Mouse (Mus musculus) intestine, embryonic 14.5 days (tissue): ENCODE measurements around the gene Papolb. TPM values are rescaled to one million over a fixed set of nuclear protein-coding genes. Genes with fewer than 3 reads are reported as not detected.

Experiments used
- ATAC-seq: fragments of 200-750 bp; cut with Nextera tagmentation; replicated peaks from 2 replicates; pipeline ENCODE4 v1.8.0; 2017; ENCODE audit warnings: low read depth, moderate number of reproducible peaks, moderate TSS enrichment, moderate library complexity; ENCODE audit not compliant: low FRiP score, low TSS enrichment
- DNase-seq: peaks from one replicate; pipeline ENCODE4 v3.0.0-alpha.2; 2018; ENCODE audit warnings: low spot score
- H3K27ac ChIP-seq: fragments of 300-500 bp; sonication (generic); 2 replicates; pipeline ENCODE4 v1.5.1; 2014; ENCODE audit warnings: low read depth, mild to moderate bottlenecking, control low read depth
- H3K27me3 ChIP-seq: fragments of 300-500 bp; sonication (generic); replicated peaks from 2 replicates; pipeline ENCODE4 v1.6.1; 2014; ENCODE audit warnings: low read length, control low read depth; ENCODE audit not compliant: control insufficient read depth, insufficient read depth
- H3K36me3 ChIP-seq: fragments of 300-500 bp; sonication (generic); 2 replicates; pipeline ENCODE4 v1.6.1; 2014; ENCODE audit warnings: low read length, control low read depth; ENCODE audit not compliant: control insufficient read depth, insufficient read depth
- H3K4me1 ChIP-seq: fragments of 300-500 bp; sonication (generic); replicated peaks from 2 replicates; pipeline ENCODE4 v1.6.1; 2014; ENCODE audit warnings: low read length, control low read depth, mixed read lengths; ENCODE audit not compliant: control insufficient read depth, insufficient read depth
- H3K4me2 ChIP-seq: fragments of 300-500 bp; sonication (generic); 2 replicates; pipeline ENCODE4 v1.6.1; 2014; ENCODE audit warnings: low read length
- H3K4me3 ChIP-seq: fragments of 300-500 bp; sonication (generic); 2 replicates; pipeline ENCODE4 v1.5.1; 2014; ENCODE audit warnings: low read depth, low read length, control low read depth, mixed read lengths
- H3K9ac ChIP-seq: fragments of 300-500 bp; sonication (generic); 2 replicates; pipeline ENCODE4 v1.6.1; 2014; ENCODE audit warnings: mild to moderate bottlenecking, low read length
- H3K9me3 ChIP-seq: fragments of 300-500 bp; sonication (generic); 2 replicates; pipeline ENCODE4 v1.6.1; 2016; ENCODE audit warnings: low read length, control low read depth; ENCODE audit not compliant: control insufficient read depth
- WGBS: fragments of 180-500 bp; shearing (Covaris S2); extraction: QIAGEN DNeasy Blood & Tissue Kit; methylation state at CpG from one replicate; pipeline ENCODE4 v1.1.7; 2014; 5-methylcytosine and 5-hydroxymethylcytosine counted together
- polyA plus RNA-seq: library from polyadenylated mRNA; unstranded; fragments of >200 nt; fragmentation: Nextera tagmentation; extraction: Ambion mirVana; gene quantifications from 2 replicates; pipeline ENCODE4 v1.2.1, GENCODE M21; 2014

The Papolb gene
- polyA plus RNA-seq, 1 experiment from 2014 or later, result 0.15 TPM

DNA sequence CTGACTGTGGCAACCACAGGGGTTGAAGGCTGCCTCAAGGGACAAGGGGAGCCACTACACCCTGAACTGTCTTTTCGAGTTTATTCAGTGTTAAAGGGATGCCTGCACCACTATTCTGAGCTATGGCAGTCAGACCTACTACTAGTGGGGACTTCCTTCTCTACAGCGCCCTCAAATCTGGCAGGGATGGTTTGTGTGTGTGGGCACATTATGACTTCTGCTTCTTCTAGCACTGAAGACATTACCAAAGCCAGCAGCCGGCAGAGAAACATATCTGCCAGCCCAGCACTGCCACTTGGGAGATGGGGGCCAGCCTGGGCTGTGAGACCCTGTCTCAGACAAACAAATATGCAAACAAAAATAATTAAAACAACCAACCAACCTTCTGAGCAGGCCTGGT lies 25.7 kb downstream of the Papolb start:
- H3K9ac ChIP-seq, result no peak overlapping the region
- ATAC-seq (no peak), DNase-seq (no peak)
- WGBS, result 83% methylated on average over 3 of the region's 3 CpGs
- H3K36me3 ChIP-seq, result no peaks in the 10 kb centered on the region
- H3K4me2 ChIP-seq, result no peak overlapping the region
- no peaks in the 10 kb centered on the region for H3K9me3 ChIP-seq
- H3K4me1 ChIP-seq, result peaks cover 14% of the 10 kb centered on the region
- H3K27me3 ChIP-seq, result no peaks in the 10 kb centered on the region
- no peak overlapping the region for H3K27ac ChIP-seq
- H3K4me3 ChIP-seq, result no peak overlapping the region

DNA sequence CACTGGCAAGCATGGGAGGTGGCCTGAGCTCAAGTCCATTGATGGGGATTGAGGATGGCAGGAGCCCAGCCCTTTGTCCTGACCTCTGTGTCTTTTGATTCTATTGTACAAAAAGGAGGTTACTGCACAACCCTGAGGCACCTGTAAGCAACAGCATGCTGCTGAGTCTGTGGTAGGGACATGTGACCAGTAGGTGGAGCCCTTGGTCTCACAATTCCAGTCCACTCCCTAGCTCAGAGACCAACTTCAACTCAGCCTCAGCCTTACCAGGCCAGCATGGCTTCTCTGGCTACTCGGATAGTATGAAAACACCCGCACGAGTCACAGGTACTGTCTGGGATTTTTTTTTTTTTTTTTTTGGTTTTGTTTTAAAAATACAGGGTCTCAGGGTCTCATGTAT lies 27.5 kb downstream of the Papolb start:
- Histone ChIP-seq H3K9ac (no peak overlapping the region), H3K36me3 (no peaks in the 10 kb centered on the region)

DNA sequence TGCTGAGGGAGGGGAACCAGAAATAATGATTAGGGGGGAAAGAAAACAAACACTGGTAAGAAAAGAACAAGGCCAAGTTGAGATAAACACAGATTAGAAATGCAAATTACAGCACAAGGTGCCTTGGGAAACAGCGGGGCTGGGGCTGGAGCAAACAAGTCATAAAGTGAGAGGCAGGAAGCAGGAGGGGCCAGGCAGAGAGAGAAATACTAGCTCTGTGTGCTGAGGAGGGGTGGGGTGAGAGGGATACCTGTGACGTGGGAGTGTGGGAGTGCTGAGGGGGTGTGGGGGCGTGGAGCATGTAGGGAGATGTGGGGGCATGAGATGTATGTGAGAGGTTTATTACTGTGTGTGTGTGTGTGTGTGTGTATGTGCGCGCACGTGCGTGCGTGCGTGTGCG lies 29.0 kb downstream of the Papolb start:
- H3K4me3 ChIP-seq, result no peak overlapping the region
- no peaks in the 10 kb centered on the region for H3K27me3 ChIP-seq
- DNase-seq (peak; percentile 72), ATAC-seq (peak; percentile 65)
- no peak overlapping the region for H3K9ac ChIP-seq
- H3K4me1 ChIP-seq, result peaks cover 11% of the 10 kb centered on the region
- no peak overlapping the region for H3K4me2 ChIP-seq
- H3K9me3 ChIP-seq, result no peaks in the 10 kb centered on the region
- 61% methylated on average over 10 of the region's 10 CpGs for WGBS
- no peak overlapping the region for H3K27ac ChIP-seq
- H3K36me3 ChIP-seq, result no peaks in the 10 kb centered on the region

More for the DNA sequence above, 27.5 kb downstream of the Papolb start:
- Histone ChIP-seq H3K27me3 (no peaks in the 10 kb centered on the region), H3K27ac (no peak overlapping the region), H3K4me1 (peaks cover 11% of the 10 kb centered on the region), H3K4me2 (no peak overlapping the region), H3K4me3 (no peak overlapping the region), H3K9me3 (no peaks in the 10 kb centered on the region)
- peak; percentile 87 for ATAC-seq
- WGBS, result 3% methylated on average over 3 of the region's 3 CpGs
- peak; percentile 86 for DNase-seq

DNA sequence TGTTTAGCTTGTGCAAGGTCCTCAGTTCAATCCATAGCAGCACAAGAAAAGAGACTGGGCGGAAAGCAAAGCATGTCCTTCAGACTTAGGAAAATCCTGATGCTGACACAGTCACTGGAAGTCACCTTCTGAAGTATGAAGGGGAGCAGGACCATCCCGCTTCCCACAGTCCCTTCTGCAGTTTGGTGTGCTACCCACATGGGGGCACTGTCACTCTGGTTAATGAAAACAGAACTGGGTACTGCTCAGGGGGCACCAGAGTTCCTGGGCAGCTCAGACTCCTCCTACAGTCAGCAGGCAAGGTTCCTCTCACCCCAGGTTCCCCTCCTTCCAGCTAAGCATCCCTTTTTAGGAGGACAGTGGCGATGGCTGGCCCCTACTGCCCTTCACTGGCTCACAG lies 30.9 kb downstream of the Papolb start:
- Histone ChIP-seq H3K27ac (no peak overlapping the region), H3K9ac (no peak overlapping the region), H3K4me2 (no peak overlapping the region), H3K27me3 (no peaks in the 10 kb centered on the region), H3K4me3 (no peak overlapping the region), H3K36me3 (no peaks in the 10 kb centered on the region), H3K9me3 (no peaks in the 10 kb centered on the region), H3K4me1 (peaks cover 11% of the 10 kb centered on the region)
- peak; percentile 66 for DNase-seq
- WGBS, result 61% methylated on average over 3 of the region's 3 CpGs
- ATAC-seq, result no peak

DNA sequence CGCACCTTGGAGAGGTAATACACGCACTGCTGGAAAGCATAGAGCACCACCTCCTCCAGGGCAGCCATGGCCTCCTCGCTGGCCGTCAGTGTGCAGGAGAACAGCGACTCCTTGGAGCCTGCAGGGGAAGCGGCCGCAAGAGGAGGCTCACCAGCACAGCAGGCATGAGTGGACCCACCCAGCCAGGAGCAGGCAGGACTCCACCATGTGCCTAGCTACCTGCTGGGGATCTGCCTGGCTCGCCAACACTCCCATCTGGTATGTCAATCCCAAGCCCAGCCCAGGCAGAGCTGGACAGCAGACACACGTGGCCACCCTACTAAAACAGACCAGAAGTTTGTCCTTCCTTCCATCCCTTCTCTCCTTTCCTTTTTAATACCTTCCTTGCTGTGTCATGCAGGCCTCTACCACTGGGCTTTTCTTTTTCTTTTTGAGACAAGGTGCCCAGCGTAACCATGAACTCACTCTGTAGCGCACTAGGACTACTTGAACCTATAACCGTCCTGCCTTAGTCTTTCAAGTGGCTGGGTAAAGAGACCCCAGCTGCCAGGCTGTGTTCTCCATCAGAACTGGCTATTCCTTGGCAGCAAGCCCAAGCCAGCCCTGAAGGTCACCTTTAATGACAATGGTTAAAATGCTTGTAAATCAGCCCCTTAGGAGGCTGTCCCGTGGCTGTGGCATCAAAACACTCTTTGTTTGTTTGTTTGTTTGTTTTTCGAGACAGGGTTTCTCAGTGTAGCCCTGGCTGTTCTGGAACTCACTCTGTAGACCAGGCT lies 34.4 kb downstream of the Papolb start:
- Histone ChIP-seq H3K9ac (no peak overlapping the region), H3K4me3 (no peak overlapping the region), H3K36me3 (no peaks in the 10 kb centered on the region), H3K9me3 (no peaks in the 10 kb centered on the region), H3K27ac (no peak overlapping the region), H3K4me2 (no peak overlapping the region), H3K27me3 (no peaks in the 10 kb centered on the region), H3K4me1 (peaks cover 4% of the 10 kb centered on the region; the same call in 1 of the 2 replicates)
- ATAC-seq (no peak), DNase-seq (no peak)
- WGBS, result 65% methylated on average over 14 of the region's 14 CpGs

DNA sequence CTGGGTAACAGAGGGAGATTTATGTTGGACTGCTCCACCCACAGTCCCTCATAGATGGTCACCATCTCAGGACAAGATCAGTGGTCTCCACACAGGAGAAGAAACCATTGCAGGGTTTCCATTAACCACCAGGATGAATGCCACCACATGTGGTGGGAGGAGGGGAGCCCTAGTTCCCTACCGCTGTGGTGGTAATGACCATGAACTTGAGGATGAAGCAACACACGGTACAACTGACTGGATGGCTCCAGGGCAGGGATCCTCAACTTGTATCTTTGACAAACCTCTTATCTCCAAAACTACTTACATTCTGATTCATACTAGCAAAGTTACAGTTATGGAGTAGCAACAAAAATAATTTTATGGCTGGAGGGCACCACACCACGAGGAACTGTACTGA lies 36.6 kb downstream of the Papolb start:
- Histone ChIP-seq H3K4me3 (no peak overlapping the region), H3K4me2 (no peak overlapping the region), H3K27me3 (no peaks in the 10 kb centered on the region), H3K4me1 (no peaks in the 10 kb centered on the region), H3K36me3 (no peaks in the 10 kb centered on the region), H3K9ac (no peak overlapping the region), H3K27ac (no peak overlapping the region), H3K9me3 (no peaks in the 10 kb centered on the region)
- 89% methylated on average over 3 of the region's 3 CpGs for whole genome bisulfite sequencing
- DNase-seq (no peak), ATAC-seq (no peak)

DNA sequence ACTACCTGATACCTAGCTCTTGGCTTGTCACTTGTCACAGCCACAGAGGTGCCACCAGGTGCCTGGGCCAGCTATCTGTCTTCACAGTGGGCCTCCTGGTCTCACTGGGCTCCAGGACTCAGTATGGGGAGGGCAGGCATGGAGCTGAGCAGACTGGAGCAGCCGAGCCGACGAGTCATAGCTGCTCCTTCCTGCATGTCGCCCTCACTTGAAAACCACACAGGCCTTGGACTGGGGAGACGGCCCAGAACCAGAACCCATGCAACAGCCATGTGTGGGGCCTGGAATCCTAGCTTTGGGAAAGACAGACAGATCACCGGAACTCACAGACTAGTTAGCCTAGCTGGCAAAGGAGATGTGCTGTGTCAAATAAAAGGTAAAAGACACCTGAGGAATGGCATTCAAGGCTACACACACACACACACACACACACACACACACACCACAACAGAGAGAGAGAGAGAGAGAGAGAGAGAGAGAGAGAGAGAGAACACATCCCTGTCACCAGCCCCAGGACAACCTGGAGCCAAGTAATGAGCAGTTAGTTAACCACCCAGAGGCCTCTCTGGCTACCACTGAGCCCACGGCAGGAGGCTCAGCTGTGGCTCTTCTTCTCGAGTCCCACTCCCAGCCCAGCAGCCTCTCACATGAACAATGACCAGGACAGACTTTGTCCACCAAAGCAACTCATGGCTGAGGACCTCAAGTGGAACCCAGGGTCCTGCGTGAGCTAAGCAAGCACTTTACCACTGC lies 39.7 kb downstream of the Papolb start:
- no peak overlapping the region for H3K4me3 ChIP-seq
- ATAC-seq (no peak), DNase-seq (no peak)
- WGBS, result 78% methylated on average over 9 of the region's 9 CpGs
- H3K4me1 ChIP-seq, result no peaks in the 10 kb centered on the region
- H3K27me3 ChIP-seq, result no peaks in the 10 kb centered on the region
- no peaks in the 10 kb centered on the region for H3K9me3 ChIP-seq
- H3K27ac ChIP-seq, result no peak overlapping the region
- H3K36me3 ChIP-seq, result no peaks in the 10 kb centered on the region
- no peak overlapping the region for H3K9ac ChIP-seq
- no peak overlapping the region for H3K4me2 ChIP-seq

DNA sequence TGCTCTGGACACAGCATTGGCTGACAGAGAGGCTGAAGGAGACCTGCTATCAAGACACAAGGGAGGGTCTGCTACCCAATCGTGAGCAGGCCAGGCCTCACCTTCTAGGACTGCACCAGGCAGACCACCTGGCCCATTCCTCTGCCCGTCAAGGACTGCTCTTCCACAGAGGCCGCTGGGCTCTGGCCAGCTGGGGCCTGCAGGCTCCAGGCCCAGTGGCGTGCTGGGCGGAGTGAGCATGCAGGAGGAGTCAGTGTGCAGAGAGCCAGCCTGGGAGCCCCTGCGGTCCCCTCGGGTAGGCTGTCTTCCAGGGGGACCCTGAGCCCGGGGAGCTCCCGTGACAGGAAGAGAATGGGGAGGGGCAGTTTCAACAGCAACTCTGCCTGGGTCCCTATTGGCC lies 43.2 kb downstream of the Papolb start:
- Histone ChIP-seq H3K27me3 (no peaks in the 10 kb centered on the region), H3K27ac (no peak overlapping the region), H3K4me1 (no peaks in the 10 kb centered on the region), H3K4me2 (no peak overlapping the region), H3K4me3 (no peak overlapping the region), H3K9ac (no peak overlapping the region), H3K36me3 (no peaks in the 10 kb centered on the region), H3K9me3 (no peaks in the 10 kb centered on the region)
- 56% methylated on average over 9 of the region's 9 CpGs for WGBS
- no peak for ATAC-seq
- no peak for DNase-seq
